Mouse (Mus musculus): ENCODE data around the gene Adamts10.

- TF ChIP-seq CTCF (IDR thresholded peaks at IDR 0.05; ENCODE audit: extremely low read depth, insufficient read depth, low read length) (no peak), POLR2A (IDR thresholded peaks at IDR 0.05; ENCODE audit: extremely low read depth, insufficient read depth, low read length) (no peak)
These were observed 40.6 kb downstream of the Adamts10 start for GRCm38 (mm10) chr17:33564599-33564998.

Measured in cortical plate, adult 2 months (tissue).